Mouse (Mus musculus) thymus, adult 18-20 months (tissue): ENCODE results near the gene Bcl7a.

ENCODE experiments used
- DNase-seq, 2 experiments: peaks; one replicate each; pipeline ENCODE4 v3.0.0; 2022; ENCODE audit warnings: mixed read lengths in 2 of 2

Gene Bcl7a

GRCm38 (mm10) chr5:123379504-123379931 is 35.9 kb downstream of the Bcl7a start:
- no peak for DNase-seq

GRCm38 (mm10) chr5:123381968-123382367 is 38.3 kb downstream of the Bcl7a start:
- no peak for DNase-seq

- no peak for DNase-seq
Measured at GRCm38 (mm10) chr5:123382686-123383085, 39.1 kb downstream of the Bcl7a start.

GRCm38 (mm10) chr5:123388452-123388851 is 44.8 kb downstream of the Bcl7a start:
- no peak for DNase-seq

GRCm38 (mm10) chr5:123390536-123391441 is 47.2 kb downstream of the Bcl7a start:
- DNase-seq = no peak

GRCm38 (mm10) chr5:123391442-123391809 is 47.8 kb downstream of the Bcl7a start:
- DNase-seq = no peak

- no peak for DNase-seq
Measured at GRCm38 (mm10) chr5:123393786-123394302, 50.2 kb downstream of the Bcl7a start.

GRCm38 (mm10) chr5:123394303-123394956 is 50.8 kb downstream of the Bcl7a start, which contains the start of gene Mlxip:
Gene Mlxip, plus strand, starts transcription at chr5:123394798.
- peak; percentile 84 to 86 for DNase-seq

- peak; percentile 24 to 53 for DNase-seq
Measured at GRCm38 (mm10) chr5:123394957-123395881, 51.6 kb downstream of the Bcl7a start.

- no peak for DNase-seq
Measured at GRCm38 (mm10) chr5:123396901-123397464, 53.3 kb downstream of the Bcl7a start.

- peak in 1 of 2 experiments; percentile 47 for DNase-seq
Measured at GRCm38 (mm10) chr5:123397786-123398185, 54.2 kb downstream of the Bcl7a start.

GRCm38 (mm10) chr5:123398856-123399498 is 55.3 kb downstream of the Bcl7a start:
- DNase-seq = no peak

GRCm38 (mm10) chr5:123404480-123404879 is 60.8 kb downstream of the Bcl7a start:
- no peak for DNase-seq

GRCm38 (mm10) chr5:123406952-123407351 is 63.3 kb downstream of the Bcl7a start:
- DNase-seq = no peak

GRCm38 (mm10) chr5:123408176-123408575 is 64.5 kb downstream of the Bcl7a start:
- DNase-seq = no peak

GRCm38 (mm10) chr5:123412193-123412592 is 68.6 kb downstream of the Bcl7a start:
- no peak for DNase-seq

- no peak for DNase-seq
Measured at GRCm38 (mm10) chr5:123413866-123414363, 70.3 kb downstream of the Bcl7a start.

- DNase-seq = no peak
Measured at GRCm38 (mm10) chr5:123416149-123416548, 72.5 kb downstream of the Bcl7a start.

GRCm38 (mm10) chr5:123416566-123417518 is 73.2 kb downstream of the Bcl7a start:
- no peak for DNase-seq

- DNase-seq = no peak
Measured at GRCm38 (mm10) chr5:123423885-123424284, 80.3 kb downstream of the Bcl7a start.
